Mouse (Mus musculus): ENCODE results near the gene D630039A03Rik. TPM values are rescaled to one million over a fixed set of nuclear protein-coding genes. Genes with fewer than 3 reads are reported as not detected.

Gene D630039A03Rik
- polyA plus RNA-seq, 1 experiment from 2014 or later: 0.04 TPM

- ChIA-PET CTCF (no interaction called here), POLR2A (interaction anchor here (1.1 kb wide), 1 partner anchor 676 kb away, joined by 3 read pairs; no protein-coding TSS in a partner anchor)
- ATAC-seq: no peak
- DNase-seq (ENCODE audit: low read depth, low spot score): no peak
- no peaks in the 10 kb centered on the region for H3K27me3 ChIP-seq
- in situ Hi-C loops (cut with MboI; ENCODE audit: low pct_unique_long_range_greater_than_20kb): no loop called here
- no peak for TF ChIP-seq CTCF (IDR thresholded peaks at IDR 0.05)
Measured at GRCm38 (mm10) chr4:57954580-57954979, 38.5 kb upstream of the D630039A03Rik start.

- POLR2A ChIA-PET: no interaction called here
- no peak for TF ChIP-seq CTCF (IDR thresholded peaks at IDR 0.05)
- no peaks in the 10 kb centered on the region for H3K27me3 ChIP-seq
- CTCF ChIA-PET: no interaction called here
- in situ Hi-C loops (cut with MboI; ENCODE audit: low pct_unique_long_range_greater_than_20kb): no loop called here
- no peak for ATAC-seq
- DNase-seq (ENCODE audit: low read depth, low spot score): no peak
Measured at GRCm38 (mm10) chr4:57953796-57954195, 37.7 kb upstream of the D630039A03Rik start.

- in situ Hi-C loops (cut with MboI; ENCODE audit: low pct_unique_long_range_greater_than_20kb): no loop called here
- POLR2A ChIA-PET: interaction anchor here (0.6 kb wide), 1 partner anchor 1385 kb away, joined by 3 read pairs; no protein-coding TSS in a partner anchor
- ATAC-seq (no peak), DNase-seq (ENCODE audit: low read depth, low spot score) (no peak)
- no peaks in the 10 kb centered on the region for H3K27me3 ChIP-seq
- TF ChIP-seq CTCF (IDR thresholded peaks at IDR 0.05): no peak
- CTCF ChIA-PET: interaction anchor here (0.8 kb wide), 1 partner anchor 10 kb away, joined by 3 read pairs; no protein-coding TSS in a partner anchor
Measured at GRCm38 (mm10) chr4:57952891-57953290, 36.8 kb upstream of the D630039A03Rik start.

- no peak for ATAC-seq
- no peak for DNase-seq (ENCODE audit: low read depth, low spot score)
- CTCF ChIA-PET: interaction anchor here (0.8 kb wide), 1 partner anchor 10 kb away, joined by 3 read pairs; no protein-coding TSS in a partner anchor
- POLR2A ChIA-PET: interaction anchor here (0.6 kb wide), 1 partner anchor 1386 kb away, joined by 3 read pairs; no protein-coding TSS in a partner anchor
- in situ Hi-C loops (cut with MboI; ENCODE audit: low pct_unique_long_range_greater_than_20kb): no loop called here
- H3K27me3 ChIP-seq: no peaks in the 10 kb centered on the region
- no peak for TF ChIP-seq CTCF (IDR thresholded peaks at IDR 0.05)
Measured at GRCm38 (mm10) chr4:57952416-57952815, 36.3 kb upstream of the D630039A03Rik start.

DNA sequence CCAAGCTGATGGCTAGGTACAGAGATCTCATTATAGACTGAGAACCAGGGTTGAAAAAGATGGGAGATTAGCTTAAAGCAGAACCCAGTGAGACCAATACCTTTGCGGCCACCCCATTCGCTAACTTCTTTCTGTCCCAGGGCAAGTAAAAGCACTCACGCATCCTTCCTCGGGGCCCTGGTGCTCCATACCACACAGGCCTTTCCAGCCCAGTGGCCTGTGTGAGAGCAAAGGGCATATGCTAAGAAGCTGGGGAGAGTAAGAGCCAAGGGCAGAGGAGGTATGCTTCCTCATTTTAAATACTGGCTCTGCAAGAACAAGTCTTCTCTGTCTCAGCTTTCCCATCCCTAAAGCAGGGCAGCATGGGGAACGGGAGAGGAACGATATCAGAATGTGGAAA is 33.8 kb upstream of the D630039A03Rik start:
- no peak for TF ChIP-seq CTCF (IDR thresholded peaks at IDR 0.05)
- in situ Hi-C loops (cut with MboI; ENCODE audit: low pct_unique_long_range_greater_than_20kb): loop anchor here (25.0 kb wide), 1 partner anchor 262 kb away; the partner anchor contains the start of gene Svep1

DNA sequence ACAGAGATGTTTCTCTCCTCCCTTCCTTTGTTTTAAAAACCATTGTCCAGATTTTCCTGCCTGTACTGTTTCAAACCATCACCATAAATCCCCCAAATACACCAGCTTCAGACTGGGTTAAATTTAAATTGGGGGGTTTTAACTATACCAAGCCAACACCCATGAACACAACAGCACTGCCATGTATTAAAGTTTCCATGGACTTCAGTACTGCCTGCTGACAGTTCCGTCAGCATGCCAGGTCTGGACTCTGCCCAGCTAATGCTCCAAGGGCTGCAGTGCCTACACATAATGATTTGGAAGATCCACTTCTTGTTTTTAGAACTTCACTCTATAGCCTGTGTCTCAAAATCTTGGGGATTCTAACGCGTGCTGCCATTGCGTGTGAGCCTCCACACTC is 31.4 kb upstream of the D630039A03Rik start:
- H3K27me3 ChIP-seq: no peaks in the 10 kb centered on the region
- CTCF ChIA-PET: interaction anchor here (1.1 kb wide), 1 partner anchor 8 kb away, joined by 3 read pairs; no protein-coding TSS in a partner anchor
- POLR2A ChIA-PET: interaction anchor here (0.6 to 1.6 kb wide), 2 partner anchors 9 to 154 kb away, joined by 3 to 7 read pairs; partner anchors contain the start of gene Txn1
- in situ Hi-C loops (cut with MboI; ENCODE audit: low pct_unique_long_range_greater_than_20kb): loop anchor here (25.0 kb wide), 1 partner anchor 265 kb away; the partner anchor contains the start of gene Svep1
- DNase-seq (ENCODE audit: low read depth, low spot score): no peak
- TF ChIP-seq CTCF (IDR thresholded peaks at IDR 0.05): no peak
- ATAC-seq: no peak

More for the DNA sequence above, 33.8 kb upstream of the D630039A03Rik start:
- POLR2A ChIA-PET: no interaction called here
- CTCF ChIA-PET: no interaction called here
- H3K27me3 ChIP-seq: no peaks in the 10 kb centered on the region
- DNase-seq (ENCODE audit: low read depth, low spot score): no peak
- ATAC-seq: peak; percentile 66

DNA sequence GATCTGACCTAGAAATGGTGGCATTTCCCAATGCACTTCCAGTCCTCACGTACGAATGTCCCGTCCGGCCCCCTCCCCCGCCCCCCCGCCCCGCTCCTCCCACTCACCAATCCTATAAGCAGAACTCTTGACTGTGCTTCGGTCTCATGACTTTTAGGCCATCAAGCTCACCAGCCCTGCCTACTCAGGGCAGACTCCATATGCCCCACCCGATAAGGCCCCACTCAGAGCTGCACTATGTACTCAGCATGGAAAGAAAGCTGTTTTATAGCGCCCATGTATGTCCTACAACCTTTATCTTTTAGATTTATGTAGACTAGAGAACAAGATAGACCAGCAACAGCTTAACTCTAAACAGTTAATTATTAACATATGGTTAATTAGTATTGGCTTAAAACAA is 30.9 kb upstream of the D630039A03Rik start:
- ATAC-seq: no peak
- TF ChIP-seq CTCF (IDR thresholded peaks at IDR 0.05): no peak
- ChIA-PET CTCF (interaction anchor here (1.1 kb wide), 1 partner anchor 9 kb away, joined by 3 read pairs; no protein-coding TSS in a partner anchor), POLR2A (interaction anchor here (0.6 to 1.6 kb wide), 2 partner anchors 9 to 154 kb away, joined by 3 to 7 read pairs; partner anchors contain the start of gene Txn1)
- DNase-seq (ENCODE audit: low read depth, low spot score): no peak
- in situ Hi-C loops (cut with MboI; ENCODE audit: low pct_unique_long_range_greater_than_20kb): loop anchor here (25.0 kb wide), 1 partner anchor 265 kb away; the partner anchor contains the start of gene Svep1
- H3K27me3 ChIP-seq: no peaks in the 10 kb centered on the region

- ATAC-seq (no peak), DNase-seq (ENCODE audit: low read depth, low spot score) (no peak)
- in situ Hi-C loops (cut with MboI; ENCODE audit: low pct_unique_long_range_greater_than_20kb): loop anchor here (25.0 kb wide), 1 partner anchor 269 kb away; the partner anchor contains the start of gene Svep1
- H3K27me3 ChIP-seq: no peaks in the 10 kb centered on the region
- CTCF ChIA-PET: interaction anchor here (1.4 kb wide), 1 partner anchor 10 kb away, joined by 3 read pairs; no protein-coding TSS in a partner anchor
- POLR2A ChIA-PET: interaction anchor here (1.1 kb wide), 1 partner anchor 9 kb away, joined by 3 read pairs; no protein-coding TSS in a partner anchor
- TF ChIP-seq CTCF (IDR thresholded peaks at IDR 0.05): no peak
Measured at GRCm38 (mm10) chr4:57942892-57943291, 26.8 kb upstream of the D630039A03Rik start.

GRCm38 (mm10) chr4:57940631-57941030 is 24.5 kb upstream of the D630039A03Rik start:
- no peaks in the 10 kb centered on the region for H3K27me3 ChIP-seq
- CTCF ChIA-PET: interaction anchor here (1.5 kb wide), 1 partner anchor 10 kb away, joined by 3 read pairs; no protein-coding TSS in a partner anchor
- DNase-seq (ENCODE audit: low read depth, low spot score) (no peak), ATAC-seq (no peak)
- in situ Hi-C loops (cut with MboI; ENCODE audit: low pct_unique_long_range_greater_than_20kb): loop anchor here (25.0 kb wide), 1 partner anchor 272 kb away; the partner anchor contains the start of gene Svep1
- POLR2A ChIA-PET: interaction anchor here (0.9 kb wide), 1 partner anchor 16 kb away, joined by 3 read pairs; the partner anchor contains the start of gene Txn1
- no peak for TF ChIP-seq CTCF (IDR thresholded peaks at IDR 0.05)

DNA sequence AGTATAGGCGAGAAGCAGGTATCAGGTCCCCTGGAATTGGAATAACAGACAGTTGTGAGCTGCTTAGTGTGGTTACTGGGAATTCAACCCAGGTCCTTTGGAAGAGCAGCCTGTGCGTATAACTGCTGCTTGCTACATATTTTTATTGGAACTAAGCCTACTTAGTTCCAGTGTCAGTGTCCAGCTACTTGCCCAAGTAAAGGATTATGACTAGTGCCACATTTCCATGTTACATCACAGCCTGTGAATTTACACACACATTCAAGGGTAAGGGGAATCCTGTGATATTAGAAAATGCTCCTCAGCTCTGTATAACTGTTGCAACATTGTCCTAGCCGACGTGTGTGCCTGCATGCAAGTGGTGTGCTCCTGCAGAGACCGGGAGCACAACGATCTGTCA is 21.2 kb upstream of the D630039A03Rik start:
- no peaks in the 10 kb centered on the region for H3K27me3 ChIP-seq
- ChIA-PET POLR2A (no interaction called here), CTCF (interaction anchor here (1.2 kb wide), 1 partner anchor 9 kb away, joined by 3 read pairs; no protein-coding TSS in a partner anchor)
- ATAC-seq (no peak), DNase-seq (ENCODE audit: low read depth, low spot score) (no peak)
- no peak for TF ChIP-seq CTCF (IDR thresholded peaks at IDR 0.05)
- in situ Hi-C loops (cut with MboI; ENCODE audit: low pct_unique_long_range_greater_than_20kb): loop anchor here (10.0 to 25.0 kb wide), 2 partner anchors 138 to 275 kb away; partner anchors contain the start of gene Svep1

DNA sequence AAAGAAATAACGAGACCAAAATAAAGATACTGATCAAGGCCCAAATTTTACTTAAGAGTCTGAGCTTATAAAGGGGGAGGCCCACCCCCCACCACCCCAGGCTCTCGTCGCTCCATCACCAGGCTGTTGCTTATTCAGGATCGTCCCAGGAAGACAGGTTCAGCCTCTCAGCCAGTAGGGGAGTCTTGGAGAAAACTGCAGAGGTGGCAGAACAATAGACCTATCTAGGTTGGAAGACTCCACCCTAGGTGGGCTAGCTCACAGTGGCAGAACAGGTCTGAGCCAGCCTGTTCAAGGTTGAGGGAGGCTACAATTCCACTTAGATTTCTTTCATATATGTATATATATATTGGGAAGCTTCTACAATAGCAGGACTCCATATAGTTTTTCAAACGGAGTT is 18.1 kb upstream of the D630039A03Rik start:
- TF ChIP-seq CTCF (IDR thresholded peaks at IDR 0.05): no peak
- no peak for ATAC-seq
- ChIA-PET POLR2A (no interaction called here), CTCF (no interaction called here)
- no peak for DNase-seq (ENCODE audit: low read depth, low spot score)
- no peaks in the 10 kb centered on the region for H3K27me3 ChIP-seq
- in situ Hi-C loops (cut with MboI; ENCODE audit: low pct_unique_long_range_greater_than_20kb): loop anchor here (10.0 to 25.0 kb wide), 2 partner anchors 141 to 278 kb away; partner anchors contain the start of gene Svep1
